ENCODE assay signal across 25 mouse cellular contexts in the genomic region with DNA sequence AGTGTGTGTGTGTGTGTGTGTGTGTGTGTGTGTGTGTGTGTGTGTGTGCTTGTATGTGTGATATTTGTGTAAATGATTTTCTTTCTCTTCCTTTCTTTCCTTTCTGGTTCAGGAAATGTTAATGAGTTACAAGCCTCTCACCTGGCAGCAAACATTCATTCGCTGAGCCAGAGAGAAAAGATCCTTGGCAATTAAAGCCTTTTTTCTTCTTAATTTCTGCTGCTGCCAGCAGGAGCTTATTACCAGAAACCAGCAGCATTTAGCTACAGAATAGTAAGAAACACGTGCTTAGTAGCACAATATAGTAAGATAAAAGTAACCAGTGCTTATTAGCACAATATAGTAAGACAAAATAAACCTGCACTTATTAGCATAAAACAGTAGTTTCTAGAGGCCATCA.
"Had no signal": no experiment of that assay in that cellular context is flagged by ENCODE, and none has a peak within 500 bp of the region (broad histone marks: within the 10 kb centered on the region; RNA-seq: fewer than 3 reads in every experiment).

No protein-coding gene starts in this region.

- H3K9me3 ChIP-seq: heart, embryonic 13.5 days; heart, embryonic 15.5 days; hindbrain, embryonic 13.5 days; hindbrain, embryonic 15.5 days; kidney, embryonic 15.5 days; limb, embryonic 13.5 days; limb, embryonic 15.5 days; liver, embryonic 12.5 days had no signal

- H3K9ac ChIP-seq: heart, embryonic 13.5 days; heart, embryonic 15.5 days; hindbrain, embryonic 13.5 days; hindbrain, embryonic 15.5 days; kidney, embryonic 15.5 days; limb, embryonic 13.5 days; limb, embryonic 15.5 days; liver, embryonic 12.5 days; liver, embryonic 14.5 days had no signal

- H3K36me3 ChIP-seq: heart, embryonic 13.5 days; heart, embryonic 15.5 days; hindbrain, embryonic 13.5 days; hindbrain, embryonic 15.5 days; kidney, embryonic 15.5 days; limb, embryonic 13.5 days; limb, embryonic 15.5 days; liver, embryonic 12.5 days had no signal

- H3K4me1 ChIP-seq: heart, embryonic 13.5 days; heart, embryonic 15.5 days; hindbrain, embryonic 13.5 days; hindbrain, embryonic 15.5 days; kidney, embryonic 15.5 days; limb, embryonic 13.5 days; limb, embryonic 15.5 days; liver, embryonic 12.5 days had no signal

- H3K27me3 ChIP-seq: heart, embryonic 13.5 days; heart, embryonic 15.5 days; hindbrain, embryonic 13.5 days; hindbrain, embryonic 15.5 days; kidney, embryonic 15.5 days; limb, embryonic 13.5 days; limb, embryonic 15.5 days; liver, embryonic 12.5 days had no signal

- ATAC-seq: hindbrain, postnatal 0 days; intestine, embryonic 16.5 days; liver, embryonic 12.5 days had no signal

- H3K4me2 ChIP-seq: heart, embryonic 11.5 days; heart, embryonic 13.5 days; heart, embryonic 15.5 days; hindbrain, embryonic 13.5 days; hindbrain, embryonic 15.5 days; kidney, embryonic 15.5 days; limb, embryonic 13.5 days; limb, embryonic 15.5 days; liver, embryonic 12.5 days had no signal

- H3K4me3 ChIP-seq: heart, adult 2 months; heart, embryonic 13.5 days; heart, embryonic 15.5 days; hindbrain, embryonic 13.5 days; hindbrain, embryonic 15.5 days; kidney, embryonic 15.5 days; limb, embryonic 13.5 days; limb, embryonic 15.5 days; liver, embryonic 12.5 days had no signal

- DNase-seq: gastrocnemius, postnatal 14 days; gastrocnemius, postnatal 36 days; heart, adult 11 months; heart, adult 2 months; heart, postnatal 14 days; heart, postnatal 36 days; kidney, adult 11 months; kidney, adult 8-10 months; kidney, postnatal 14 days; layer of hippocampus, adult 9-11 months; layer of hippocampus, postnatal 36 days; left cerebral cortex, postnatal 4 days had no signal

- H3K27ac ChIP-seq: heart, adult 2 months; heart, embryonic 13.5 days; heart, embryonic 15.5 days; hindbrain, embryonic 13.5 days; hindbrain, embryonic 15.5 days; hindbrain, postnatal 0 days; kidney, embryonic 15.5 days; kidney, postnatal 0 days; limb, embryonic 13.5 days; limb, embryonic 15.5 days; liver, embryonic 12.5 days; liver, embryonic 14.5 days had no signal
